Mouse (Mus musculus) heart, embryonic 14.5 days (tissue): Measurements from ENCODE around the gene Uvrag. TPM values are rescaled to one million over a fixed set of nuclear protein-coding genes. Genes with fewer than 3 reads are reported as not detected.
A peak's percentile ranks its signal among the peaks of the same experiment; 100 is the strongest.

Source experiments
- ATAC-seq: fragments of 200-750 bp; cut with Nextera tagmentation; 2 replicates; pipeline ENCODE4 v1.8.0; 2017; ENCODE audit warnings: low read depth, moderate TSS enrichment; ENCODE audit not compliant: insufficient number of reproducible peaks, insufficient read depth, low FRiP score
- H3K27ac ChIP-seq, 2 experiments: fragments of 200-500 bp in 1 of 2; fragments of 300-500 bp in 1 of 2; sonication (generic) in 1 of 2; replicated peaks in 1 of 2; 2 replicates each; pipeline ENCODE4 v1.5.1; 2012 to 2014; ENCODE audit warnings: low read depth in 2 of 2, low read length in 2 of 2, control low read depth in 1 of 2, mild to moderate bottlenecking in 1 of 2, mixed read lengths in 1 of 2; ENCODE audit not compliant: control insufficient read depth in 1 of 2, insufficient read depth in 1 of 2
- H3K27me3 ChIP-seq: fragments of 300-500 bp; sonication (generic); 2 replicates; pipeline ENCODE4 v1.6.1; 2014; ENCODE audit warnings: mild to moderate bottlenecking, low read length, control low read depth; ENCODE audit not compliant: control insufficient read depth, insufficient read depth
- H3K36me3 ChIP-seq: fragments of 300-500 bp; sonication (generic); 2 replicates; pipeline ENCODE4 v1.6.1; 2014; ENCODE audit warnings: mild to moderate bottlenecking, control low read depth, low read length, mixed read lengths; ENCODE audit not compliant: control insufficient read depth, insufficient read depth
- H3K4me1 ChIP-seq, 2 experiments: fragments of 200-500 bp in 1 of 2; fragments of 300-500 bp in 1 of 2; sonication (generic) in 1 of 2; 2 replicates each; pipeline ENCODE4 v1.6.1; 2012 to 2014; ENCODE audit warnings: low read length in 2 of 2, control low read depth in 1 of 2, mixed read lengths in 1 of 2; ENCODE audit not compliant: control insufficient read depth in 2 of 2, insufficient read depth in 2 of 2
- H3K4me2 ChIP-seq: fragments of 300-500 bp; sonication (generic); 2 replicates; pipeline ENCODE4 v1.6.1; 2014; ENCODE audit warnings: mild to moderate bottlenecking, low read length
- H3K4me3 ChIP-seq, 2 experiments: fragments of 200-500 bp in 1 of 2; fragments of 300-500 bp in 1 of 2; sonication (generic) in 1 of 2; 2 replicates each; pipeline ENCODE4 v1.5.1; 2012 to 2014; ENCODE audit warnings: low read length in 2 of 2, mild to moderate bottlenecking in 2 of 2, control low read depth in 1 of 2, low read depth in 1 of 2, moderate library complexity in 1 of 2; ENCODE audit not compliant: control insufficient read depth in 1 of 2, insufficient read depth in 1 of 2
- H3K9ac ChIP-seq: fragments of 300-500 bp; sonication (generic); 2 replicates; pipeline ENCODE4 v1.6.1; 2014; ENCODE audit warnings: mild to moderate bottlenecking, low read length
- H3K9me3 ChIP-seq: fragments of 300-500 bp; sonication (generic); 2 replicates; pipeline ENCODE4 v1.6.1; 2016; ENCODE audit warnings: low read length, control low read depth; ENCODE audit not compliant: control insufficient read depth
- WGBS: fragments of 180-500 bp; shearing (Covaris S2); extraction: QIAGEN DNeasy Blood & Tissue Kit; methylation state at CpG from one replicate; pipeline ENCODE4 v1.1.7; 2014; 5-methylcytosine and 5-hydroxymethylcytosine counted together
- polyA plus RNA-seq: library from polyadenylated mRNA; unstranded; fragments of >200 nt; fragmentation: Nextera tagmentation; extraction: Ambion mirVana; gene quantifications from 2 replicates; pipeline ENCODE4 v1.2.1, GENCODE M21; 2014

The Uvrag gene
- polyA plus RNA-seq, 1 experiment from 2014 or later: 18.9 TPM

GRCm38 (mm10) chr7:99172898-99173297 lies 32.0 kb upstream of the Uvrag start:
- Histone ChIP-seq H3K27me3 (no peaks in the 10 kb centered on the region), H3K9me3 (no peaks in the 10 kb centered on the region), H3K9ac (no peak overlapping the region), H3K36me3 (no peaks in the 10 kb centered on the region), H3K4me2 (no peak overlapping the region), H3K4me1 (peaks cover 6 to 7% of the 10 kb centered on the region in 2 experiments), H3K4me3 (no peak overlapping the region), H3K27ac (no peak overlapping the region)
- 0 out of 2 replicates have a peak, but pooled peaks have one; percentile 18 for ATAC-seq
- WGBS: 53% methylated on average over 6 of the region's 6 CpGs

GRCm38 (mm10) chr7:99171730-99172463 lies 31.0 kb upstream of the Uvrag start:
- H3K4me3 ChIP-seq: no peak overlapping the region
- H3K4me2 ChIP-seq: no peak overlapping the region
- 53% methylated on average over 10 of the region's 10 CpGs for WGBS
- peaks cover 6 to 7% of the 10 kb centered on the region in 2 experiments for H3K4me1 ChIP-seq
- no peak for ATAC-seq
- H3K27ac ChIP-seq: no peak overlapping the region
- H3K9ac ChIP-seq: no peak overlapping the region
- H3K27me3 ChIP-seq: no peaks in the 10 kb centered on the region
- H3K9me3 ChIP-seq: no peaks in the 10 kb centered on the region
- H3K36me3 ChIP-seq: no peaks in the 10 kb centered on the region

- H3K9ac ChIP-seq: no peak overlapping the region
- no peak for ATAC-seq
- no peaks in the 10 kb centered on the region for H3K27me3 ChIP-seq
- H3K4me1 ChIP-seq: peaks cover 3 to 11% of the 10 kb centered on the region in 2 experiments; a peak in 3 of 4 replicates
- no peaks in the 10 kb centered on the region for H3K36me3 ChIP-seq
- H3K9me3 ChIP-seq: no peaks in the 10 kb centered on the region
- no peak overlapping the region for H3K4me2 ChIP-seq
- H3K27ac ChIP-seq: no peak overlapping the region
- WGBS: 90% methylated on average over 6 of the region's 6 CpGs
- H3K4me3 ChIP-seq: no peak overlapping the region
Measured at GRCm38 (mm10) chr7:99170519-99170918, 29.6 kb upstream of the Uvrag start.

- ATAC-seq: no peak
- no peaks in the 10 kb centered on the region for H3K36me3 ChIP-seq
- H3K9me3 ChIP-seq: no peaks in the 10 kb centered on the region
- H3K27me3 ChIP-seq: no peaks in the 10 kb centered on the region
- H3K9ac ChIP-seq: no peak overlapping the region
- H3K4me2 ChIP-seq: no peak overlapping the region
- peaks cover 3 to 11% of the 10 kb centered on the region in 2 experiments; a peak in 3 of 4 replicates for H3K4me1 ChIP-seq
- 84% methylated on average over 9 of the region's 9 CpGs for WGBS
- no peak overlapping the region for H3K27ac ChIP-seq
- no peak overlapping the region for H3K4me3 ChIP-seq
Measured at GRCm38 (mm10) chr7:99169717-99170403, 28.9 kb upstream of the Uvrag start.

- peaks cover 3 to 11% of the 10 kb centered on the region in 2 experiments; a peak in 3 of 4 replicates for H3K4me1 ChIP-seq
- no peak for ATAC-seq
- 80% methylated on average over 6 of the region's 6 CpGs for WGBS
- no peaks in the 10 kb centered on the region for H3K9me3 ChIP-seq
- H3K4me3 ChIP-seq: no peak overlapping the region
- H3K27ac ChIP-seq: no peak overlapping the region
- no peak overlapping the region for H3K9ac ChIP-seq
- no peaks in the 10 kb centered on the region for H3K36me3 ChIP-seq
- H3K27me3 ChIP-seq: no peaks in the 10 kb centered on the region
- H3K4me2 ChIP-seq: no peak overlapping the region
Measured at GRCm38 (mm10) chr7:99168756-99169155, 27.8 kb upstream of the Uvrag start.

GRCm38 (mm10) chr7:99167939-99168338 lies 27.0 kb upstream of the Uvrag start:
- Histone ChIP-seq H3K27me3 (no peaks in the 10 kb centered on the region), H3K4me2 (no peak overlapping the region), H3K4me1 (peaks cover 3 to 8% of the 10 kb centered on the region in 2 experiments; a peak in 3 of 4 replicates), H3K36me3 (no peaks in the 10 kb centered on the region), H3K9me3 (no peaks in the 10 kb centered on the region), H3K4me3 (no peak overlapping the region), H3K9ac (no peak overlapping the region), H3K27ac (no peak overlapping the region)
- ATAC-seq: no peak
- WGBS: 63% methylated on average over 5 of the region's 5 CpGs

GRCm38 (mm10) chr7:99166159-99166558 lies 25.2 kb upstream of the Uvrag start:
- ATAC-seq: no peak
- no peak overlapping the region for H3K27ac ChIP-seq
- WGBS: 35% methylated on average over 8 of the region's 8 CpGs
- H3K9ac ChIP-seq: no peak overlapping the region
- no peaks in the 10 kb centered on the region for H3K27me3 ChIP-seq
- H3K4me2 ChIP-seq: no peak overlapping the region
- no peaks in the 10 kb centered on the region for H3K9me3 ChIP-seq
- H3K4me1 ChIP-seq: peaks cover 7 to 13% of the 10 kb centered on the region in 2 experiments
- no peaks in the 10 kb centered on the region for H3K36me3 ChIP-seq
- no peak overlapping the region for H3K4me3 ChIP-seq
